Mouse (Mus musculus): Measurements from ENCODE around the gene Rasgef1c. TPM values are rescaled to one million over a fixed set of nuclear protein-coding genes. Genes with fewer than 3 reads are reported as not detected.

The Rasgef1c gene
- polyA plus RNA-seq, 1 experiment from 2014 or later = 0.32 TPM

DNA sequence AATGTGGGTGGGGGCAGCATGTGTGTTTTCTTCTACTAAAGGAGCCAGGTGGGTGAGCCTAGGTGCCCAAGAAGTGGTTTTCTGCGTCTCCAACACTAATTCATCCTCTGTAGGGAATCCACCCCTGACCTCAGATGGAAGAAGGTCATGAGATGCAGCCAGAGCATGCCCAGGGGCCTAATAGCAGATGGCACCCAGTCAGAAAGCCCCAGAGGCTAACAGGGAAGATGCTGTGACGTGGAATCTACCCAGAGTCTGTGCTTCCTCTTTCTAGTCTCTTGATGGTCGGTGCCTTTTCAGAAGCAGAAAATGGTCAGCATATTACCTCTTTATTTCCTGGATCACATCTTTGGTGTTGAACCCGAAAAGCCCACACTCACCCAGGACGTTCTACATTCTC lies 42.3 kb downstream of the Rasgef1c start:
- WGBS = 84% methylated on average over 5 of the region's 5 CpGs
- Histone ChIP-seq H3K36me3 (ENCODE audit: control insufficient read depth, insufficient read depth, low read length) (no peaks in the 10 kb centered on the region), H3K9me3 (ENCODE audit: control insufficient read depth, low read length) (no peaks in the 10 kb centered on the region), H3K4me2 (ENCODE audit: low read depth, severe bottlenecking) (no peak overlapping the region), H3K27ac (replicated peaks; ENCODE audit: low read depth, low read length) (no peak overlapping the region), H3K27me3 (ENCODE audit: control insufficient read depth, insufficient read depth, low read length) (no peaks in the 10 kb centered on the region), H3K4me1 (ENCODE audit: control insufficient read depth, insufficient read depth, low read length) (no peaks in the 10 kb centered on the region), H3K9ac (ENCODE audit: low read length) (no peak overlapping the region), H3K4me3 (ENCODE audit: low read depth, low read length) (no peak overlapping the region)
- ATAC-seq (ENCODE audit: insufficient number of reproducible peaks, low FRiP score, low TSS enrichment, low read depth) = no peak
- no peak for DNase-seq (ENCODE audit: low spot score)

DNA sequence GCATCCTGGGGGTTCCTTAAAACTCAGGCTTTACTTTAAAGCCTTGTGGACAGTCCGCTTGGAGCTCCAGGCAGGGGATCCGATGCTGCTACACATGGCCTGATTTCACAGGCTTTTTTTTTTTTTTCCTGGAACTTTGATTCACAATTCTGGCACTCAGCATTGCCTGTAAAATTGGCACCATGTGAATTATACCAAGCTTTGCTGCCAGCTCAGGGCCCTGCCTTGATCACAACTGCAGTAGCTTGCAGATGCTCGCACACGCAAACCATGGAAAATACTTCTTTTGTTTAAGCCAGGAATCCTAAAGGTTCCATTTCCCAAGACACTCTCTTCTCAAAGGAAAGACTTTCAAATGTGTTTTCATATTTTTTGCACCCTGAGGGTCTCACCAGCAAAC lies 44.1 kb downstream of the Rasgef1c start:
- Histone ChIP-seq H3K27ac (replicated peaks; ENCODE audit: low read depth, low read length) (no peak overlapping the region), H3K36me3 (ENCODE audit: control insufficient read depth, insufficient read depth, low read length) (no peaks in the 10 kb centered on the region; the same call in 1 of the 2 replicates), H3K9me3 (ENCODE audit: control insufficient read depth, low read length) (no peaks in the 10 kb centered on the region), H3K4me2 (ENCODE audit: low read depth, severe bottlenecking) (no peak overlapping the region), H3K4me1 (ENCODE audit: control insufficient read depth, insufficient read depth, low read length) (no peaks in the 10 kb centered on the region), H3K9ac (ENCODE audit: low read length) (no peak overlapping the region), H3K27me3 (ENCODE audit: control insufficient read depth, insufficient read depth, low read length) (no peaks in the 10 kb centered on the region), H3K4me3 (ENCODE audit: low read depth, low read length) (no peak overlapping the region)
- DNase-seq (ENCODE audit: low spot score) (no peak), ATAC-seq (ENCODE audit: insufficient number of reproducible peaks, low FRiP score, low TSS enrichment, low read depth) (no peak)
- 93% methylated on average over 4 of the region's 4 CpGs for WGBS

DNA sequence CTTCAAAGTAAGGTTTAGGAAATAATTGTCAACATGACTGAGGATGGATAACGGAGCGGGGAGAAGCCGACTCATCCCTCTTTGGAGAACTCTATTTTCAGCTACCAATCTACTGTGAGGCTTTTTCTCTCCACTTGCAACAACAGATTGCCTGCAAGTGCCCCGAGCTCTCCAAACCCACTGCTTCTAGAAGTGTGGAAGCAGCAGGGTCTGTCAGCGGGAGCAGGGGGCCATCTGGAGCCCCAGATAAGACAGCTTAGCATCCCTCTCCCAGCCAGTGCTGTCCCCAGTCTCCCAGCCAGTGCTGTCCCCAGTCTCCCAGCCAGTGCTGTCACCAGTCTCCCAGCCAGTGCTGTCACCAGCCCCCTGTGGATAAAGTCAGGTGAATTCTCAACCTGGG lies 48.2 kb downstream of the Rasgef1c start:
- no peak overlapping the region for H3K4me2 ChIP-seq (ENCODE audit: low read depth, severe bottlenecking)
- H3K4me1 ChIP-seq (ENCODE audit: control insufficient read depth, insufficient read depth, low read length) = no peaks in the 10 kb centered on the region
- H3K27ac ChIP-seq (replicated peaks; ENCODE audit: low read depth, low read length) = no peak overlapping the region
- no peak overlapping the region for H3K4me3 ChIP-seq (ENCODE audit: low read depth, low read length)
- H3K9ac ChIP-seq (ENCODE audit: low read length) = no peak overlapping the region
- no peaks in the 10 kb centered on the region for H3K27me3 ChIP-seq (ENCODE audit: control insufficient read depth, insufficient read depth, low read length)
- no peaks in the 10 kb centered on the region for H3K9me3 ChIP-seq (ENCODE audit: control insufficient read depth, low read length)
- ATAC-seq (ENCODE audit: insufficient number of reproducible peaks, low FRiP score, low TSS enrichment, low read depth) (no peak), DNase-seq (ENCODE audit: low spot score) (no peak)
- 87% methylated on average over 5 of the region's 5 CpGs for WGBS
- H3K36me3 ChIP-seq (ENCODE audit: control insufficient read depth, insufficient read depth, low read length) = no peaks in the 10 kb centered on the region; the same call in 1 of the 2 replicates

DNA sequence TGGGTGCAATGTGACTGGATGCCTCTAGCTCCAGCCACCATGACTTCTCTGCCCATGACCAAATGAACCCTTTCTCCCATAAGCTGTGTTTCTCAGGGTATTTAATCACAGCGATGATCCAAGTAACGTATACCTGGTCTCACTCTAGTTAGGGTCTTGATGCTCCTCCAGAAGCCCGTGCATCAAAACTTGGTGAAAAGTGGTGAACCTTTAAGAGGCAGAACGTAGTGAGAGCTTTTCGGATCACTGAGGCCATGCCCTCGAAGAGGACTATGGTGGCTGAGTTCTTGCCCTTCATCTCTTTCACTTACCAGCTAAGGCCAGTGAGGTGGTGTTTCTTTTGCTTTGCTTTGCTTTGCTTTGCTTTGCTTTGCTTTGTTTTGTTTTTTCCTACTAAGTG lies 52.0 kb downstream of the Rasgef1c start:
- no peak overlapping the region for H3K4me2 ChIP-seq (ENCODE audit: low read depth, severe bottlenecking)
- no peak overlapping the region for H3K27ac ChIP-seq (replicated peaks; ENCODE audit: low read depth, low read length)
- 89% methylated on average over 6 of the region's 6 CpGs for WGBS
- DNase-seq (ENCODE audit: low spot score) (no peak), ATAC-seq (ENCODE audit: insufficient number of reproducible peaks, low FRiP score, low TSS enrichment, low read depth) (no peak)
- H3K36me3 ChIP-seq (ENCODE audit: control insufficient read depth, insufficient read depth, low read length) = no peaks in the 10 kb centered on the region; the same call in 1 of the 2 replicates
- H3K4me1 ChIP-seq (ENCODE audit: control insufficient read depth, insufficient read depth, low read length) = no peaks in the 10 kb centered on the region
- no peaks in the 10 kb centered on the region for H3K27me3 ChIP-seq (ENCODE audit: control insufficient read depth, insufficient read depth, low read length)
- no peak overlapping the region for H3K9ac ChIP-seq (ENCODE audit: low read length)
- no peak overlapping the region for H3K4me3 ChIP-seq (ENCODE audit: low read depth, low read length)
- no peaks in the 10 kb centered on the region for H3K9me3 ChIP-seq (ENCODE audit: control insufficient read depth, low read length)

DNA sequence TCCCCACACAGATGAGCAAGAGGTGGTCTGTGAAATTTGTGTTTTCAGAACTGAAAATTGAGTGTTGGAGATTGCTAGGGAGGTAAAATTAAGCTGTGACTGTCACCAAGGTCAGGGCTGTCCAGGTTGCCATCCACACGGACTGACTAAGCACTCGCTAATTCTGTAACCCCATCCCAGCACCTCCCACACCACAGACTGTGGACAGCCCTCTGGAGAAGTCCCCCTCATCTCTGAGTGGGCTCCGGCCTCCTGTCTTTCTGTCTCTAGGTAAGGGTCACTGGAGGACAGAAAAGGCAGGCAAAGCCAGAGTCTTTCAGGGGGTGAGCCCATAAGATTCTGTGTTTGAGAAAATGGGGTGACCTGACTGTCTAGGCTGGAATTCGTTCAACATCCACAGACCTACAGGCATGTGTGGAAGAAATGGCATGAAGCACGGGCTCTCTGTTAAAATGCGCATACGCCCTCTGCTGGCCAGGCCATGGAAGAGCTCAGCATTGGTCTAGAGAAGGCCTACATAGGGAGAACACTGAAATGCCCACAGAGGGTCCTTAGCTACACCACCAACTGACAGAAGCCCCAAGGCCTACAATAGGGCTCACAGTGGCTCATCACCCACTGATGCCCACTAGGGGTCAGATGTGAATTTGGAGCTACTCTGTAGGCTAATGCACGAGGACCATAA lies 54.1 kb downstream of the Rasgef1c start:
- ATAC-seq (ENCODE audit: insufficient number of reproducible peaks, low FRiP score, low TSS enrichment, low read depth) = peak; percentile 72; the same call in 1 of the 2 replicates
- H3K27me3 ChIP-seq (ENCODE audit: control insufficient read depth, insufficient read depth, low read length) = no peaks in the 10 kb centered on the region
- no peak overlapping the region for H3K4me2 ChIP-seq (ENCODE audit: low read depth, severe bottlenecking)
- WGBS = 25% methylated on average over 8 of the region's 8 CpGs
- H3K9ac ChIP-seq (ENCODE audit: low read length) = no peak overlapping the region
- no peak overlapping the region for H3K27ac ChIP-seq (replicated peaks; ENCODE audit: low read depth, low read length)
- no peaks in the 10 kb centered on the region for H3K36me3 ChIP-seq (ENCODE audit: control insufficient read depth, insufficient read depth, low read length)
- no peaks in the 10 kb centered on the region for H3K4me1 ChIP-seq (ENCODE audit: control insufficient read depth, insufficient read depth, low read length)
- no peak overlapping the region for H3K4me3 ChIP-seq (ENCODE audit: low read depth, low read length)
- no peaks in the 10 kb centered on the region for H3K9me3 ChIP-seq (ENCODE audit: control insufficient read depth, low read length)
- peak; percentile 85 for DNase-seq (ENCODE audit: low spot score)

DNA sequence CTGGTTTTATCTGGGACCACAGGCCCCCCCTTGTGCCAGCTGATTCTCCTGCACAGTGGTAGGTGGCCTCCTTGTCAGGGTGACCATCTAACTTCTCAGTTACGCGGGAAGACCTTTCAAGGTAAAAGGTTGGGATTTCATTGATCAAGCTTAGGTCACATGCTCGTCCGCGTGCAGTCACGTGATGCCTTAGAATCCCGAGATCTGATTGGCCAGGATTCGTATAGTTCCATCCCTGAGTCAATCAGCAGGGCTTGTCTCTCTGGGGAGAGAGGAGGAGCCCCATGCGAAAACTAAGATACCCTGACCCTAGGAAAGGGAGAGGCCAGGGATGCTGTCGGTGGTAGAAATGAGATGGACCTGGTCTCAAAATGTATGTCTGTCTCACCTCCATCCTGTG lies 56.4 kb downstream of the Rasgef1c start:
- Histone ChIP-seq H3K36me3 (ENCODE audit: control insufficient read depth, insufficient read depth, low read length) (no peaks in the 10 kb centered on the region), H3K27ac (replicated peaks; ENCODE audit: low read depth, low read length) (no peak overlapping the region), H3K9me3 (ENCODE audit: control insufficient read depth, low read length) (no peaks in the 10 kb centered on the region), H3K4me2 (ENCODE audit: low read depth, severe bottlenecking) (no peak overlapping the region), H3K4me1 (ENCODE audit: control insufficient read depth, insufficient read depth, low read length) (no peaks in the 10 kb centered on the region), H3K9ac (ENCODE audit: low read length) (no peak overlapping the region), H3K4me3 (ENCODE audit: low read depth, low read length) (no peak overlapping the region), H3K27me3 (ENCODE audit: control insufficient read depth, insufficient read depth, low read length) (no peaks in the 10 kb centered on the region)
- ATAC-seq (ENCODE audit: insufficient number of reproducible peaks, low FRiP score, low TSS enrichment, low read depth) (no peak), DNase-seq (ENCODE audit: low spot score) (no peak)
- 82% methylated on average over 10 of the region's 10 CpGs for WGBS

DNA sequence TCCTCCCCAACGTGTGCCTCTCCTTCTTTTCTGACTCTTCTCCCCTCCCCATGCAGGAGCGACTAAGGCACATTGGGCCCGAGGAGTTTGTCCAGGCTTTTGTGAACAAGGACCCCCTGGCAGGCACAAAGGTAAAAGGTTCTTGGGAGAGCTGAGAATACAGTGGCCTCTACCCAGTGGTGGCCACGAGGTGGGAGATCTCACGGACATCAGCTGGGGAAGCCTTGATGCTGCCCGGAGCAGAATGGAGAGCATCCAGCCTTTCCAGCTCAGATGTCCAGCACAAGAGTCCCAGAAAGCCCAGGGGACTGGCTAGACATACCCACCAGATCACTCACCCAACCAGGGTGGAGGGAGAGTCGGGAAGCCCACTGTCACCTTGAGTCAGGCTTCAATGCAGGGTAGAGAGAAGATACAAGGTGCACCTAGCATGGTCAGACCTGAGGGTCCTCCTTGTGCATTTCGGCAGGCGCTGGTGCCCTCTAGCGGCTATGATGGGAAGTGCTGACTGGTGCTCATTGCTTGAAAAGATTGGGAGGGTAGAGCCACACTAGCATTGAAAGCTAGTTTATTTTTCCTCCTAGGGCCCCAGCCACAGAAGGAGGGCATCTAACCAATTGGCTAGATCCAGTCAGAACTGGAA lies 59.6 kb downstream of the Rasgef1c start:
- no peak overlapping the region for H3K27ac ChIP-seq (replicated peaks; ENCODE audit: low read depth, low read length)
- no peaks in the 10 kb centered on the region for H3K9me3 ChIP-seq (ENCODE audit: control insufficient read depth, low read length)
- H3K27me3 ChIP-seq (ENCODE audit: control insufficient read depth, insufficient read depth, low read length) = no peaks in the 10 kb centered on the region
- DNase-seq (ENCODE audit: low spot score) (peak; percentile 91), ATAC-seq (ENCODE audit: insufficient number of reproducible peaks, low FRiP score, low TSS enrichment, low read depth) (no peak)
- H3K4me3 ChIP-seq (ENCODE audit: low read depth, low read length) = no peak overlapping the region
- no peak overlapping the region for H3K4me2 ChIP-seq (ENCODE audit: low read depth, severe bottlenecking)
- H3K9ac ChIP-seq (ENCODE audit: low read length) = no peak overlapping the region
- 43% methylated on average over 10 of the region's 10 CpGs for WGBS
- no peaks in the 10 kb centered on the region for H3K4me1 ChIP-seq (ENCODE audit: control insufficient read depth, insufficient read depth, low read length)
- no peaks in the 10 kb centered on the region for H3K36me3 ChIP-seq (ENCODE audit: control insufficient read depth, insufficient read depth, low read length)

DNA sequence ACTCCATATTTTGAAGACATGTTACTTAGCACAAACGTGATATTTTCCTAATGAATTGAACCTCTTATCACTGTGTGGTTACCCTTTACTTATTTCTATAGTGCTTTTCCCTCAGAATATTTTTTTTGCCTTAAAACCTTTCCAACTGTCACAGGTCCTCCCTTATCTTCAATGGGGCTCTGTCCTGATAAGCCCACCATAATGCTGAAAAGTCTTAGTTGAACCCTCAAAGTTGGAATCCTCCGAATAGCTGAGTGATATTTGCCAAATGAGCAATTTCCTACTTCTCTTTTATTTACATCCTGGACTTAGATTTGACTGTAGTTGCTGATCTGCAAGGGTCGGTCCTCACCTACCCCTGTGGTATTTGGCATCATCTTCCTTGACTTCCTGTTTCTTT lies 63.7 kb downstream of the Rasgef1c start:
- Histone ChIP-seq H3K36me3 (ENCODE audit: control insufficient read depth, insufficient read depth, low read length) (no peaks in the 10 kb centered on the region), H3K4me2 (ENCODE audit: low read depth, severe bottlenecking) (no peak overlapping the region), H3K9me3 (ENCODE audit: control insufficient read depth, low read length) (no peaks in the 10 kb centered on the region), H3K9ac (ENCODE audit: low read length) (no peak overlapping the region), H3K4me3 (ENCODE audit: low read depth, low read length) (no peak overlapping the region), H3K27me3 (ENCODE audit: control insufficient read depth, insufficient read depth, low read length) (no peaks in the 10 kb centered on the region), H3K27ac (replicated peaks; ENCODE audit: low read depth, low read length) (no peak overlapping the region), H3K4me1 (ENCODE audit: control insufficient read depth, insufficient read depth, low read length) (no peaks in the 10 kb centered on the region)
- DNase-seq (ENCODE audit: low spot score) = no peak
- 65% methylated on average over 3 of the region's 3 CpGs for WGBS
- ATAC-seq (ENCODE audit: insufficient number of reproducible peaks, low FRiP score, low TSS enrichment, low read depth) = no peak
